Comparison of ENCODE assay signal across 17 mouse cellular contexts in the genomic region with DNA sequence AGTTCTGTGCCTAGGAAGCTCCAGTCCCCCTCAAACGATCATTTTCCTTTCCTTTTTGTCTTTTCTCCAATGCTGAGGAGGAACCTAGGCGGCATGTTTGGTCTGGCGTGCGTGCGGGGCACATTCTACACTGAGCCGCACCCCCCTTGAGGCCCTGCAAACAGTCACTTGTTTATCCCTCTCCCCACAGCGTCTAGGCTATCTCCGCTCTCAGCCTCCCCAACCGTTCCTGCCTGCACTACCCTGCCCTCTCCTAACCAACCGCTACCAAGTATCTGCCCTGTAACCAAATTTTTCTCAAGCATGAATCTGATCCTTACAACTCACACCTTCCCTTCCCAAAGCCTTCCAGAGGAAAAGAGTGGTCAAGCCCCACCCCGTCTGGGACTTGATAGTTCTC. TPM values are rescaled to one million over a fixed set of nuclear protein-coding genes. Genes with fewer than 3 reads are reported as not detected.
DNase-seq lines count a peak whose midpoint lies in the region; ATAC-seq and TF ChIP-seq lines count a peak whose summit lies in the region.
"Had no signal": no experiment of that assay in that cellular context is flagged by ENCODE, and none has a peak within 500 bp of the region (broad histone marks: within the 10 kb centered on the region; RNA-seq: fewer than 3 reads in every experiment).

No protein-coding gene starts in this region.

- no peak overlapping the region for H3K4me2 ChIP-seq in stomach, embryonic 15.5 days
- no peak overlapping the region for H3K4me2 ChIP-seq in stomach, postnatal 0 days (replicated peaks; ENCODE audit: low read depth)
- H3K4me2 ChIP-seq in liver, embryonic 14.5 days (ENCODE audit: low read depth) = peak overlapping the region; percentile 38
- H3K4me2 ChIP-seq: embryonic facial prominence, embryonic 12.5 days; forebrain, embryonic 15.5 days; limb, embryonic 13.5 days; lung, embryonic 15.5 days; midbrain, embryonic 15.5 days; neural tube, embryonic 15.5 days had no signal

- no peak overlapping the region for H3K4me3 ChIP-seq in stomach, embryonic 15.5 days (replicated peaks)
- no peak overlapping the region for H3K4me3 ChIP-seq in stomach, postnatal 0 days (ENCODE audit: low read depth, low read length)
- H3K4me3 ChIP-seq in liver, embryonic 14.5 days (ENCODE audit: insufficient read depth in 1 of 2, low read depth in 2 of 2, low read length in 2 of 2) = no peak overlapping the region
- H3K4me3 ChIP-seq: embryonic facial prominence, embryonic 12.5 days; forebrain, embryonic 15.5 days; limb, embryonic 13.5 days; lung, embryonic 15.5 days; midbrain, embryonic 15.5 days; neural tube, embryonic 15.5 days had no signal

- peaks cover 8% of the 10 kb centered on the region; the same call in 1 of the 2 replicates for H3K4me1 ChIP-seq in stomach, embryonic 15.5 days
- H3K4me1 ChIP-seq in stomach, postnatal 0 days (replicated peaks; ENCODE audit: control insufficient read depth, insufficient read depth) = no peaks in the 10 kb centered on the region
- peaks cover 27 to 37% of the 10 kb centered on the region in 2 experiments for H3K4me1 ChIP-seq in liver, embryonic 14.5 days (replicated peaks; ENCODE audit: control insufficient read depth in 2 of 2, insufficient read depth in 2 of 2, low read length in 1 of 2)
- H3K4me1 ChIP-seq: forebrain, embryonic 15.5 days; midbrain, embryonic 15.5 days; neural tube, embryonic 15.5 days had no signal

- DNase-seq in stomach, postnatal 0 days (ENCODE audit: low spot score) = no peak
- peak; percentile 28 for DNase-seq in ZHBTc4 (ENCODE audit: low read depth, low spot score)
- DNase-seq in liver, embryonic 14.5 days (ENCODE audit: low read depth in 3 of 3, low spot score in 3 of 3) = no peak
- DNase-seq in T-cell, adult 2 months (ENCODE audit: low spot score) = no peak
- DNase-seq in lung, postnatal 10 days = no peak
- no peak for DNase-seq in c-Kit-positive CD71-positive TER-119-positive erythroid progenitor cells, embryonic 14.5 days (ENCODE audit: low spot score)
- DNase-seq: cerebellum, adult 9-11 months; gastrocnemius, postnatal 36 days; right cerebral cortex, postnatal 14 days; spleen, adult 18-20 months had no signal

- no peaks in the 10 kb centered on the region for H3K9me3 ChIP-seq in stomach, embryonic 15.5 days
- H3K9me3 ChIP-seq in stomach, postnatal 0 days (ENCODE audit: control insufficient read depth, low read length) = no peaks in the 10 kb centered on the region
- H3K9me3 ChIP-seq in liver, embryonic 14.5 days (ENCODE audit: control insufficient read depth, low read length) = no peaks in the 10 kb centered on the region
- H3K9me3 ChIP-seq: embryonic facial prominence, embryonic 12.5 days; forebrain, embryonic 15.5 days; limb, embryonic 13.5 days; lung, embryonic 15.5 days; midbrain, embryonic 15.5 days; neural tube, embryonic 15.5 days had no signal

- H3K36me3 ChIP-seq in stomach, embryonic 15.5 days = no peaks in the 10 kb centered on the region
- H3K36me3 ChIP-seq in stomach, postnatal 0 days (ENCODE audit: control insufficient read depth, insufficient read depth, low read length) = 0 out of 2 replicates have a peak, but pooled peaks cover 10% of the 10 kb centered on the region
- H3K36me3 ChIP-seq in liver, embryonic 14.5 days (replicated peaks; ENCODE audit: control insufficient read depth, insufficient read depth, low read depth) = no peaks in the 10 kb centered on the region; the same call in 1 of the 2 replicates
- H3K36me3 ChIP-seq: embryonic facial prominence, embryonic 12.5 days; forebrain, embryonic 15.5 days; midbrain, embryonic 15.5 days had no signal

- H3K27ac ChIP-seq in stomach, embryonic 15.5 days = no peak overlapping the region
- H3K27ac ChIP-seq in stomach, postnatal 0 days (replicated peaks) = no peak overlapping the region
- H3K27ac ChIP-seq in liver, embryonic 14.5 days = peak overlapping the region; percentile 3; the same call in 1 of the 2 replicates
- H3K27ac ChIP-seq: embryonic facial prominence, embryonic 12.5 days; forebrain, embryonic 15.5 days; limb, embryonic 13.5 days; lung, embryonic 15.5 days; midbrain, embryonic 15.5 days; neural tube, embryonic 15.5 days had no signal

- 58% methylated on average over 11 of the region's 11 CpGs for WGBS in stomach, embryonic 15.5 days
- WGBS in stomach, postnatal 0 days = 60% methylated on average over 11 of the region's 11 CpGs
- WGBS in liver, embryonic 14.5 days (ENCODE audit: insufficient replicate concordance) = 24% methylated on average over 11 of the region's 11 CpGs

- peak; percentile 30; the same call in 1 of the 2 replicates for ATAC-seq in stomach, embryonic 15.5 days (ENCODE audit: insufficient read depth, low FRiP score, low read depth)
- no peak for ATAC-seq in stomach, postnatal 0 days (ENCODE audit: low FRiP score, low TSS enrichment)
- ATAC-seq in liver, embryonic 14.5 days (ENCODE audit: insufficient read depth) = peak; percentile 82
- ATAC-seq: forebrain, embryonic 15.5 days; midbrain, embryonic 15.5 days had no signal

- TF ChIP-seq EP300 in stomach, postnatal 0 days (optimal IDR thresholded peaks at IDR 0.05) = no peak
- peak; percentile 81 for TF ChIP-seq EP300 in liver, embryonic 14.5 days (IDR thresholded peaks at IDR 0.05; ENCODE audit: low read depth)

- no peak for TF ChIP-seq CTCF in stomach, postnatal 0 days (IDR thresholded peaks at IDR 0.05; ENCODE audit: low read depth)
- no peak for TF ChIP-seq CTCF in liver, embryonic 14.5 days (IDR thresholded peaks at IDR 0.05; ENCODE audit: low read depth)

- H3K27me3 ChIP-seq in stomach, embryonic 15.5 days (replicated peaks) = no peaks in the 10 kb centered on the region
- H3K27me3 ChIP-seq in stomach, postnatal 0 days (ENCODE audit: control insufficient read depth, insufficient read depth, low read length) = no peaks in the 10 kb centered on the region
- no peaks in the 10 kb centered on the region for H3K27me3 ChIP-seq in liver, embryonic 14.5 days (ENCODE audit: control insufficient read depth, insufficient read depth, low read length)
- H3K27me3 ChIP-seq: embryonic facial prominence, embryonic 12.5 days; forebrain, embryonic 15.5 days; limb, embryonic 13.5 days; lung, embryonic 15.5 days; midbrain, embryonic 15.5 days; neural tube, embryonic 15.5 days had no signal

- no peak overlapping the region for H3K9ac ChIP-seq in stomach, embryonic 15.5 days
- H3K9ac ChIP-seq in stomach, postnatal 0 days (ENCODE audit: low read length) = no peak overlapping the region
- no peak overlapping the region for H3K9ac ChIP-seq in liver, embryonic 14.5 days (replicated peaks)
- H3K9ac ChIP-seq: embryonic facial prominence, embryonic 12.5 days; forebrain, embryonic 15.5 days; limb, embryonic 13.5 days; lung, embryonic 15.5 days; midbrain, embryonic 15.5 days; neural tube, embryonic 15.5 days had no signal

RNA-seq across cellular contexts. Expression of a gene that starts 7.0 kb away (rescaled TPM):
- polyA plus RNA-seq in stomach, embryonic 15.5 days (2015; fragmentation: Nextera tagmentation; extraction: Ambion mirVana) = 14.2 TPM in 2 replicates
- polyA plus RNA-seq in stomach, postnatal 0 days (2015; fragmentation: Nextera tagmentation; extraction: Ambion mirVana) = 7.6 and 8.2 TPM in 2 replicates
- polyA plus RNA-seq in liver, embryonic 14.5 days (2012; rRNA removed) = 3.4 TPM in 2 replicates
- 3.3 and 4.1 TPM in 2 replicates for polyA plus RNA-seq in liver, embryonic 14.5 days (2014; fragmentation: Nextera tagmentation; extraction: Ambion mirVana)

RNA-seq across cellular contexts. Expression of a gene that starts 30.1 kb away (rescaled TPM):
- 1,135 and 1,340 TPM in 2 replicates for polyA plus RNA-seq in stomach, embryonic 15.5 days (2015; fragmentation: Nextera tagmentation; extraction: Ambion mirVana)
- polyA plus RNA-seq in stomach, postnatal 0 days (2015; fragmentation: Nextera tagmentation; extraction: Ambion mirVana) = 1,179 and 1,213 TPM in 2 replicates
- 544 and 902 TPM in 2 replicates for polyA plus RNA-seq in liver, embryonic 14.5 days (2012; rRNA removed)
- 1,811 and 1,820 TPM in 2 replicates for polyA plus RNA-seq in liver, embryonic 14.5 days (2014; fragmentation: Nextera tagmentation; extraction: Ambion mirVana)

RNA-seq across cellular contexts. Expression of a gene that starts 32.0 kb away (rescaled TPM):
- 140 and 147 TPM in 2 replicates for polyA plus RNA-seq in stomach, embryonic 15.5 days (2015; fragmentation: Nextera tagmentation; extraction: Ambion mirVana)
- 103 and 116 TPM in 2 replicates for polyA plus RNA-seq in stomach, postnatal 0 days (2015; fragmentation: Nextera tagmentation; extraction: Ambion mirVana)
- polyA plus RNA-seq in liver, embryonic 14.5 days (2012; rRNA removed) = 47.6 and 84.2 TPM in 2 replicates
- 109 and 111 TPM in 2 replicates for polyA plus RNA-seq in liver, embryonic 14.5 days (2014; fragmentation: Nextera tagmentation; extraction: Ambion mirVana)

RNA-seq across cellular contexts. Expression of a gene that starts 39.6 kb away (rescaled TPM):
- polyA plus RNA-seq in stomach, embryonic 15.5 days (2015; fragmentation: Nextera tagmentation; extraction: Ambion mirVana) = 22.0 and 23.4 TPM in 2 replicates
- 12.2 and 13.6 TPM in 2 replicates for polyA plus RNA-seq in stomach, postnatal 0 days (2015; fragmentation: Nextera tagmentation; extraction: Ambion mirVana)
- polyA plus RNA-seq in liver, embryonic 14.5 days (2012; rRNA removed) = 4.0 and 4.3 TPM in 2 replicates
- 3.4 and 3.9 TPM in 2 replicates for polyA plus RNA-seq in liver, embryonic 14.5 days (2014; fragmentation: Nextera tagmentation; extraction: Ambion mirVana)
